Mouse (Mus musculus): ENCODE data around the gene Tmem192. TPM values are rescaled to one million over a fixed set of nuclear protein-coding genes. Genes with fewer than 3 reads are reported as not detected.
"Not testable (repeated sequence)": the region's sequence is repeated elsewhere in the genome, so short reads cannot be mapped to it uniquely, and the experiment has no call there.

The Tmem192 gene
- polyA plus RNA-seq, 1 experiment from 2014 or later, result 19.7 TPM

GRCm38 (mm10) chr8:64998806-64999365, 51.9 kb downstream of the Tmem192 start:
- no peak for DNase-seq (ENCODE audit: low spot score)
- H3K27ac ChIP-seq (replicated peaks), result no peak overlapping the region
- no peaks in the 10 kb centered on the region for H3K9me3 ChIP-seq (replicated peaks)
- 89% methylated on average over 4 of the region's 4 CpGs for WGBS
- H3K27me3 ChIP-seq (ENCODE audit: low read depth, poor library complexity, severe bottlenecking), result no peaks in the 10 kb centered on the region
- H3K36me3 ChIP-seq, result no peaks in the 10 kb centered on the region
- H3K4me3 ChIP-seq, result no peak overlapping the region
- H3K4me1 ChIP-seq, result peaks cover 8% of the 10 kb centered on the region

GRCm38 (mm10) chr8:65007616-65008015, 60.6 kb downstream of the Tmem192 start:
- DNase-seq (ENCODE audit: low spot score); H3K9me3 ChIP-seq (replicated peaks); H3K4me3 ChIP-seq; H3K4me1 ChIP-seq; H3K36me3 ChIP-seq; H3K27me3 ChIP-seq (ENCODE audit: low read depth, poor library complexity, severe bottlenecking); H3K27ac ChIP-seq (replicated peaks): not testable (repeated sequence)
- WGBS, result 78% methylated on average over 6 of the region's 6 CpGs

GRCm38 (mm10) chr8:65018423-65018822, 71.4 kb downstream of the Tmem192 start, which contains the start of the genes Trim61 and Trim60:
Gene Trim61 (minus strand): TSS chr8:65018523.
Gene Trim60 (minus strand): TSS chr8:65018584.
- Histone ChIP-seq H3K27me3 (ENCODE audit: low read depth, poor library complexity, severe bottlenecking) (no peaks in the 10 kb centered on the region), H3K9me3 (replicated peaks) (no peaks in the 10 kb centered on the region; the same call in 1 of the 2 replicates), H3K4me3 (no peak within 1 kb of the TSS), H3K4me1 (no peaks in the 10 kb centered on the region), H3K27ac (replicated peaks) (no peak within 1 kb of the TSS), H3K36me3 (no peaks in the 10 kb centered on the region)
- WGBS, result 90% methylated on average over 8 of the region's 8 CpGs
- DNase-seq (ENCODE audit: low spot score), result no peak

Other genes with a start within 250 kb of the Tmem192 start
- 234 and 248 TPM in 2 replicates for gene Msmo1, start 213.4 kb upstream of the Tmem192 start, polyA plus RNA-seq (2016; fragmentation: Nextera tagmentation; extraction: Ambion mirVana)
- 9.3 and 11.3 TPM in 2 replicates for gene Klhl2, start 97.2 kb upstream of the Tmem192 start, polyA plus RNA-seq (2016; fragmentation: Nextera tagmentation; extraction: Ambion mirVana)
- gene Trim75, start 40.6 kb downstream of the Tmem192 start, polyA plus RNA-seq (2016; fragmentation: Nextera tagmentation; extraction: Ambion mirVana), result not detected in 2 replicates
- gene Trim61, start 71.3 kb downstream of the Tmem192 start, polyA plus RNA-seq (2016; fragmentation: Nextera tagmentation; extraction: Ambion mirVana), result 0.07 TPM in 1 of 2 replicates, not detected in the other
- gene Trim60, start 71.4 kb downstream of the Tmem192 start, polyA plus RNA-seq (2016; fragmentation: Nextera tagmentation; extraction: Ambion mirVana), result not detected in 2 replicates
- 1.5 and 1.6 TPM in 2 replicates for gene Apela, start 90.2 kb downstream of the Tmem192 start, polyA plus RNA-seq (2016; fragmentation: Nextera tagmentation; extraction: Ambion mirVana)
- gene Gm10663, start 127.8 kb downstream of the Tmem192 start, polyA plus RNA-seq (2016; fragmentation: Nextera tagmentation; extraction: Ambion mirVana), result not detected in 2 replicates
- gene BC030870, start 182.4 kb downstream of the Tmem192 start, polyA plus RNA-seq (2016; fragmentation: Nextera tagmentation; extraction: Ambion mirVana), result not detected in 2 replicates

Data from midbrain, embryonic 10.5 days (tissue).